Mouse (Mus musculus): ENCODE measurements around the gene Magi2. TPM values are rescaled to one million over a fixed set of nuclear protein-coding genes. Genes with fewer than 3 reads are reported as not detected.
"Not testable (repeated sequence)": the region's sequence is repeated elsewhere in the genome, so short reads cannot be mapped to it uniquely, and the experiment has no call there.

Gene Magi2
- polyA plus RNA-seq, 1 experiment from 2014 or later: 2.4 TPM

- ATAC-seq (no peak), DNase-seq (ENCODE audit: low read depth, low spot score) (no peak)
- TF ChIP-seq CTCF (IDR thresholded peaks at IDR 0.05): no peak
- POLR2A ChIA-PET: no interaction called here
- H3K27me3 ChIP-seq: peaks cover 2% of the 10 kb centered on the region
- CTCF ChIA-PET: no interaction called here
- in situ Hi-C loops (cut with MboI; ENCODE audit: low pct_unique_long_range_greater_than_20kb): no loop called here
These were observed 65.7 kb downstream of the Magi2 start for GRCm38 (mm10) chr5:19292581-19292980.

- POLR2A ChIA-PET: no interaction called here
- ATAC-seq (no peak), DNase-seq (ENCODE audit: low read depth, low spot score) (no peak)
- peaks cover 3% of the 10 kb centered on the region for H3K27me3 ChIP-seq
- CTCF ChIA-PET: no interaction called here
- in situ Hi-C loops (cut with MboI; ENCODE audit: low pct_unique_long_range_greater_than_20kb): no loop called here
- no peak for TF ChIP-seq CTCF (IDR thresholded peaks at IDR 0.05)
These were observed 79.8 kb downstream of the Magi2 start for GRCm38 (mm10) chr5:19306656-19307055.

- POLR2A ChIA-PET: no interaction called here
- no peak for TF ChIP-seq CTCF (IDR thresholded peaks at IDR 0.05)
- H3K27me3 ChIP-seq: peaks cover 4% of the 10 kb centered on the region
- CTCF ChIA-PET: interaction anchor here (1.7 kb wide), 1 partner anchor 10 kb away, joined by 4 read pairs; no protein-coding TSS in a partner anchor
- DNase-seq (ENCODE audit: low read depth, low spot score) (no peak), ATAC-seq (no peak)
- in situ Hi-C loops (cut with MboI; ENCODE audit: low pct_unique_long_range_greater_than_20kb): no loop called here
These were observed 83.0 kb downstream of the Magi2 start for GRCm38 (mm10) chr5:19309870-19310269.

GRCm38 (mm10) chr5:19322532-19322931 is 95.7 kb downstream of the Magi2 start:
- H3K27me3 ChIP-seq: peaks cover 6% of the 10 kb centered on the region
- DNase-seq (ENCODE audit: low read depth, low spot score) (no peak), ATAC-seq (no peak)
- POLR2A ChIA-PET: no interaction called here
- in situ Hi-C loops (cut with MboI; ENCODE audit: low pct_unique_long_range_greater_than_20kb): no loop called here
- no peak for TF ChIP-seq CTCF (IDR thresholded peaks at IDR 0.05)
- CTCF ChIA-PET: no interaction called here

DNA sequence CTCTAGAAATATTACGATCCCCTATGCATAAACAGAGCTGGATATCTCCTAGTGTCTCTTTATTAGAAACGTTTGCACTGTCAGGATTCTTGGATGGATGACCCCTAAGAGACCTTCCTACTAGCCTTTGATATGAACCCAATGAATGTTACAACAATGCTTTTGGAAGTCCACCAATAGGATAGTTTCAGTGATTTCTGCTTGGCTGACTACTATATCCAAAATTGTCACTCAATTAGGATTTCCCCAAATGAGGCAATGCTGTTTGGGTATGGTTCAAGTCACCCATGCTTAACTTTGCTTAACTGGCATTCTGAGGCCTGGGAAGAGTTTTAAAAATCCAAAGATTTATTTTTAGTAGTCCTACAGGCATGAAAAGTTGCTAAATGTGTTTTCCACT is 110.7 kb downstream of the Magi2 start:
- no peaks in the 10 kb centered on the region for H3K27me3 ChIP-seq
- ChIA-PET CTCF (no interaction called here), POLR2A (no interaction called here)
- ATAC-seq (no peak), DNase-seq (ENCODE audit: low read depth, low spot score) (no peak)
- in situ Hi-C loops (cut with MboI; ENCODE audit: low pct_unique_long_range_greater_than_20kb): no loop called here
- no peak for TF ChIP-seq CTCF (IDR thresholded peaks at IDR 0.05)

- ChIA-PET POLR2A (no interaction called here), CTCF (no interaction called here)
- DNase-seq (ENCODE audit: low read depth, low spot score) (no peak), ATAC-seq (no peak)
- H3K27me3 ChIP-seq: no peaks in the 10 kb centered on the region
- TF ChIP-seq CTCF (IDR thresholded peaks at IDR 0.05): no peak
- in situ Hi-C loops (cut with MboI; ENCODE audit: low pct_unique_long_range_greater_than_20kb): no loop called here
These were observed 141.3 kb downstream of the Magi2 start for GRCm38 (mm10) chr5:19368175-19368574.

GRCm38 (mm10) chr5:19395876-19396275 is 169.0 kb downstream of the Magi2 start:
- no peak for ATAC-seq
- POLR2A ChIA-PET: no interaction called here
- CTCF ChIA-PET: no interaction called here
- no peaks in the 10 kb centered on the region for H3K27me3 ChIP-seq
- in situ Hi-C loops (cut with MboI; ENCODE audit: low pct_unique_long_range_greater_than_20kb): loop anchor here (5.0 kb wide), 1 partner anchor 924 kb away; no protein-coding TSS in a partner anchor
- TF ChIP-seq CTCF (IDR thresholded peaks at IDR 0.05): no peak
- DNase-seq (ENCODE audit: low read depth, low spot score): no peak

- ChIA-PET CTCF (interaction anchor here (1.0 to 1.4 kb wide), 2 partner anchors 14 to 16 kb away, joined by 3 to 4 read pairs; no protein-coding TSS in a partner anchor), POLR2A (no interaction called here)
- no peak for TF ChIP-seq CTCF (IDR thresholded peaks at IDR 0.05)
- in situ Hi-C loops (cut with MboI; ENCODE audit: low pct_unique_long_range_greater_than_20kb): no loop called here
- ATAC-seq (no peak), DNase-seq (ENCODE audit: low read depth, low spot score) (no peak)
- H3K27me3 ChIP-seq: peaks cover 7% of the 10 kb centered on the region
These were observed 173.5 kb downstream of the Magi2 start for GRCm38 (mm10) chr5:19400299-19400698.

DNA sequence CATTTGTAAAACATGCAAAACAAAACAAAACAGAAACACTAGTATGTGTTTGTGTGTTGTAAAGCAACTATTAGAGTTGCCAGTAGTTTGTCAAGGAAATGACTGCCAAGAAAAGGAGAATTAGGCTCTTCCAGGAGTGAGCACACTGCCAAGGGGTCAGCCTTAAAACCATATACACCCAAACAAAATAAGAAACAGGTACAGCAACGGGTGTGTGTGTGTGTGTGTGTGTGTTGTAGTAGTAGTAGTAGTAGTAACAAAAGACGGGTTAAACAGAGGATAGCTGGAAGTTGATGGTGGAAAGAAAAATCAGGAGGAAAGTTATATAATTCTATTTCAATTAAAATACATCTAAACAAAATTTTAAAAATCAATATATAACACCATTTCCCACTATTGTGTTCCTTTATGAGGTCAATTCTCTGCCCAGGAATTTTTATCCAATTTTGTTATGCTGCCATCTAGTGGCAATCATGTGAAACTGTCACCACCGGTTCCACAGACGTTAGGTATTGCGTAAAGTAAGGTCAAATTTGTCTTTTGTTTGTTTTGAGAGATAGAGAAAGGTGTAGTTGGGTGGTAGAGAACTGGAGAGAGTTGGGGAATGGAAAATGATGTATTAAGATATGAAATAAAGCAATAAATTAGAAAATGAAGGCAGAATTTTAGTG is 174.0 kb downstream of the Magi2 start:
- TF ChIP-seq CTCF (IDR thresholded peaks at IDR 0.05): peak; percentile 67
- no peak for DNase-seq (ENCODE audit: low read depth, low spot score)
- no peak for ATAC-seq
- ChIA-PET CTCF (interaction anchor here (1.0 to 1.4 kb wide), 2 partner anchors 13 to 15 kb away, joined by 3 to 4 read pairs; no protein-coding TSS in a partner anchor), POLR2A (no interaction called here)
- in situ Hi-C loops (cut with MboI; ENCODE audit: low pct_unique_long_range_greater_than_20kb): no loop called here
- peaks cover 7% of the 10 kb centered on the region for H3K27me3 ChIP-seq

DNA sequence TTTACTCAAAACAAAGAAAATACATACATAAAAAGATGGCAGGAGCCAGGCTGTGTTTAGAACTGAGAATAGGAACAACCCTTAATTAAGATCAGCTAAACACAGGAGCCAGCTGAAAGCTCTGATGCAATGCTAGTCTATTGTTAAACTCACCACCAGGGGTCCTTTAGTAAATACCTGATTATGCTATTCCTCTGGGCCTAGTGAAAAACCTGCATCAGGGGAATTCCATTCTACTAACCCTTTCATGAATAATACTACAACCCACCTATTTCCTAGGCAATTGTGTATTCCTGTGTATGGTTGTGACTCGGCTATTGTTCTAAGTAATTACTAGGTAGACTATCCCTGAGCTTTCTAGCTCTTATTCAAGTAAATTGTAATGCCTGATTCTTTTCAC is 177.4 kb downstream of the Magi2 start:
- ATAC-seq; H3K27me3 ChIP-seq; in situ Hi-C loops (cut with MboI; ENCODE audit: low pct_unique_long_range_greater_than_20kb); POLR2A ChIA-PET; DNase-seq (ENCODE audit: low read depth, low spot score): not testable (repeated sequence)
- CTCF ChIA-PET: interaction anchor here (1.4 to 1.8 kb wide), 2 partner anchors 10 to 16 kb away, joined by 3 to 5 read pairs; no protein-coding TSS in a partner anchor

GRCm38 (mm10) chr5:19414556-19414955 is 187.7 kb downstream of the Magi2 start:
- in situ Hi-C loops (cut with MboI; ENCODE audit: low pct_unique_long_range_greater_than_20kb): no loop called here
- peaks cover 15% of the 10 kb centered on the region for H3K27me3 ChIP-seq
- no peak for TF ChIP-seq CTCF (IDR thresholded peaks at IDR 0.05)
- CTCF ChIA-PET: interaction anchor here (1.2 to 2.0 kb wide), 2 partner anchors 10 to 13 kb away, joined by 4 to 5 read pairs; no protein-coding TSS in a partner anchor
- no peak for ATAC-seq
- no peak for DNase-seq (ENCODE audit: low read depth, low spot score)
- POLR2A ChIA-PET: no interaction called here

GRCm38 (mm10) chr5:19429290-19429689 is 202.5 kb downstream of the Magi2 start:
- DNase-seq (ENCODE audit: low read depth, low spot score) (no peak), ATAC-seq (no peak)
- no peaks in the 10 kb centered on the region for H3K27me3 ChIP-seq
- TF ChIP-seq CTCF (IDR thresholded peaks at IDR 0.05): peak; percentile 31
- CTCF ChIA-PET: no interaction called here
- POLR2A ChIA-PET: no interaction called here
- in situ Hi-C loops (cut with MboI; ENCODE audit: low pct_unique_long_range_greater_than_20kb): no loop called here

All from Patski (cell line).